In genomic region chr11:115419531-115420237, GRCm38 (mm10) we compare ENCODE assay signal across 8 mouse cellular contexts. TPM values are rescaled to one million over a fixed set of nuclear protein-coding genes. Genes with fewer than 3 reads are reported as not detected.
DNase-seq lines count a peak whose midpoint lies in the region; ATAC-seq lines count a peak whose summit lies in the region.

Gene Atp5h, minus strand, starts transcription at chr11:115419962.
Gene Kctd2, plus strand, starts transcription at chr11:115420128.

- H3K9me3 ChIP-seq in megakaryocyte, embryonic 14.5 days: no peaks in the 10 kb centered on the region

- peaks cover 49% of the 10 kb centered on the region for H3K36me3 ChIP-seq in megakaryocyte, embryonic 14.5 days (replicated peaks; ENCODE audit: low read length)

- peak within 1 kb of the TSS; percentile 97 for H3K4me3 ChIP-seq in megakaryocyte, embryonic 14.5 days (replicated peaks)

- H3K27me3 ChIP-seq in megakaryocyte, embryonic 14.5 days (replicated peaks): no peaks in the 10 kb centered on the region

- ATAC-seq in common myeloid progenitor, adult 5-6 weeks (replicated peaks; ENCODE audit: low read depth, poor library complexity, severe bottlenecking): peak; percentile 98

- peak; percentile 98 for DNase-seq in ZHBTc4 (ENCODE audit: low read depth, low spot score)
- DNase-seq in gastrocnemius, adult 8-10 months (ENCODE audit: low spot score in 2 of 2): peak; percentile 90 to 94
- DNase-seq in hindlimb bud, embryonic 11.5 days (ENCODE audit: extremely low spot score, low read depth, low spot score): peak; percentile 90
- DNase-seq in left cerebral cortex, adult 8-10 months (ENCODE audit: low spot score in 2 of 2): peak; percentile 84 to 96
- DNase-seq in right cerebral cortex, postnatal 10 days (ENCODE audit: low spot score in 2 of 2): peak; percentile 97 to 98
- peak; percentile 89 for DNase-seq in urinary bladder, postnatal 25 days (ENCODE audit: low spot score)

- H3K4me1 ChIP-seq in megakaryocyte, embryonic 14.5 days: peaks cover 54% of the 10 kb centered on the region

RNA-seq across cellular contexts. Expression of gene Atp5h, which starts in this region (rescaled TPM):
- total RNA-seq in common myeloid progenitor, adult 5-6 weeks (2017): 531 and 684 TPM in 2 replicates
- 100 to 1,000 TPM; 638 to 797 (median 746) TPM for total RNA-seq in gastrocnemius, adult 8-10 months (2022)
- total RNA-seq in left cerebral cortex, adult 8-10 months (2022): 100 to 1,000 TPM; 439 to 484 (median 473) TPM
- polyA plus RNA-seq in megakaryocyte, embryonic 14.5 days (2012; ENCODE audit: insufficient read depth, low replicate concordance): 10.1 and 109 TPM in 2 replicates

RNA-seq across cellular contexts. Expression of gene Kctd2, which starts in this region (rescaled TPM):
- total RNA-seq in common myeloid progenitor, adult 5-6 weeks (2017): 12.3 and 15.4 TPM in 2 replicates
- 10 to 100 TPM; 15.0 to 18.5 (median 16.4) TPM for total RNA-seq in gastrocnemius, adult 8-10 months (2022)
- total RNA-seq in left cerebral cortex, adult 8-10 months (2022): 10 to 100 TPM; 63.2 to 74.5 (median 72.3) TPM
- 13.7 and 36.5 TPM in 2 replicates for polyA plus RNA-seq in megakaryocyte, embryonic 14.5 days (2012; ENCODE audit: insufficient read depth, low replicate concordance)

Comparison
In these comparisons a context has a peak if more than half of its experiments do, and no peak if none do; other contexts are left out.
1. Peak in every context shown above with its lines: DNase-seq, ATAC-seq and H3K4me3 ChIP-seq.